Mouse (Mus musculus) cerebellum, postnatal 25 days (tissue): ENCODE measurements around the gene Fam71f2.

Experiments used
- DNase-seq, 2 experiments: peaks; one replicate each; pipeline ENCODE4 v3.0.0; 2021; ENCODE audit warnings: mixed read lengths in 2 of 2

The Fam71f2 gene

DNA sequence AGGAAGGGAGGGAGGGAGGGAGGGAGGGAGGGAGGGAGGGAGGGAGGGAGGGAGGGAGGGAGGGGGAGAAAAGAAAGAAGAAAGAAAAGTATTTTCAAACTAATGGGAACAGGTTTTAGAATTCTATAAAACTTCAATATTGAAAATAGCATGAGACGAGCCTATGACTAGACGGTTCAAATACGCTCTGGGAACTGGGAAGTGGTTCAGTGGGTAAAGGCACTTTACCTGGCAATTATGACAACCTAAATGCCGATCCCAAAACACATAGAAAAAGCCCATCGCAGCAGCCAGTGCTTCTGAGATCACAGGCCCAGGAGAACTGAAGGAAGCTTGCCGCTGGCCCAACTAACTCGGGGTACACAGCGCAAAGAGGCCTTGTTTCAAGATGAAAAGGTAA lies at the start of gene Fam71f2:
Fam71f2 (plus strand) TSS at position 301 of the 400 bp plus-strand sequence.
- no peak for DNase-seq

DNA sequence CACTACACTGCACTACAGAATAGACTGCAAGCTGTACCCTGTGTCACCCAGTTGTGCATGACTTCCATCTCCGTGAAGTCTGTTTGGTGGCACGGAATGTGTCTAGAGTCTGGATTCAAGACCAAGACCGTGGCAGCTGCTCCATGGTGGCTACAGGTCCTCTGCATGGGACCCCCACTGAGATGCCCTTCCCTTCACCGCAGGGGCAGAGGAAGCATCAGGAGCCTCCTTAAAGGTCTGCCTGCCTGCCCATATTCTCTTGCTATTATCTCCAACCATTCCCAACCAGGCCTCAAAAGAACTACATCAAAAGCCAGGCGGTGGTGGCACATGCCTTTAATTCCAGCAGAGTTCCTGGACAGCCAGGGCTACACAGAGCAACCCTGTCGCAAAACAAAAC lies 49.0 kb upstream of the Fam71f2 start:
- no peak for DNase-seq

DNA sequence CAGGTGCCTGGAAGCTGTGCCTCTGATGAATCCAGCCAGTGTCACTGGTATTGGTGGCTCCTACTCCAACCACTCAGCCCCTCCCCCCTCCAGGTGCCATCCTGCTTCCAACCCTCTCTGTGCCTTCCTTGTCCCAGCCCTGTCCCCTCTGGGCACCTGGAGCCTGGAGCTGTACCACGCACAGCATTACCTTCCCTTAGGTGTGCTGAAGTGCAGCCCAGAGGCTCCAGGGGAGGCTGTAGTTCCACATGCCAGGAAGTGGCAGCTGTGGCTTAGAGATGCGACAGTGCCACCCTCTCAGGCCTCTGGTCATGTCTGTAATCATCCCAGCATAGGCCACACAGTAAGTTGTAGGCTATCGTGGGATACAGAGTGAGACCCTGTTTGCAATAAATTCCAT lies 47.6 kb upstream of the Fam71f2 start:
- no peak for DNase-seq

DNA sequence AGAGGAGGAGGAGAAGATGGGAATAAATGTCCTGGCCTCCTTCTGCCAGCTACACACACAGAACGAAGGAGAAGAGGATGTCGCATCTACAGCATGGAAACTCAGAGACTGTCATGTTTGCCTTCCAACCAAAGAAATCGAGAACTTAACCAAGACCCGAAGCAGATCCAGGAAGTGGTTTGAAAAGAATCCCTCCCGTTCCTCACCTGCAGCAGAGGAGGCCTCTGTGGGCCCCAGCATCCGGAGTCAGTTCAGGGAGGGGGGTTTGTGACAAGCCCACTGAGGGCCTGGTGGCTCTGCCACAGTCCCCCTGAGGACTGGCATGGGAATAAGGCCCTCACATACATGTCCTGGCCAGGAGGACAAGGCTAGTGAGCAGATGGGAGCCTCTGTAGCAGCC lies 47.1 kb upstream of the Fam71f2 start:
- no peak for DNase-seq

DNA sequence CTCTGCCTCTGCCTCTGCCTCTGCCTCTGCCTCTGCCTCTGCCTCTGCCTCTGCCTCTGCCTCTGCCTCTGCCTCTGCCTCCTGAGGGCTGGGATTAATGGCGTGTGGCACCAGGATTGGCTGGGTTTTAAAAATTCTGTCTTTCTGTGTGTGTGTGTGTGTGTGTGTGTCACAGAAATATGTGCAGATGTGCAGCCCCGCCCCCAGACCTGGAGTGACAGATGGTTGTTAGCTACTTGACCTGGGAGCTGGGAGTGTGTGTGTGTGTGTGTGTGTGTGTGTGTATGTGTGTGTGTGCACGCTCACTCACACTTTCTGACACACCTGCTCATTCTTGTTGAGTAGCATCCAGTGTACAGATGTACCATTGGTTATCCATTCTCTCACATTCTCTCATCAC lies 45.7 kb upstream of the Fam71f2 start:
- DNase-seq = no peak

DNA sequence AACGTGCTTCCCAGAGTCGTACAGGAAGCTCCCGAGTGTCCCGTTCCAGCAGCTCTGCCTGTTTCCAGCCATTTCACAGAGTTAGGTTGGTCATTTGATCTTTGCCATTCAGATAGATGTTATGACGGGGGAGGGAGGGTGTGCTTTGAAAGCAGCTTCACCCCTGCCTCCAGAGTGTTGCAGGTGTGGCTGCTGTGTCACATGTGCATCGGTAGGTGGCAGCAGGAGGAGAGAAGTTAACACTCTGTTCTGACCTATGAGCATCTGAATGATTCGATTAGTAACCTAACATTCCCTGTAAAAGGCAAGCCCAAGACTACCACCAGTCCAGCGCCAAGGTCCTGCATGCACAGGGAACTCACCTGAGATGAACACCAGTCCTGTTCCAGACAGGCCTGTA lies 45.1 kb upstream of the Fam71f2 start:
- peak in 1 of 2 experiments; percentile 18 for DNase-seq

DNA sequence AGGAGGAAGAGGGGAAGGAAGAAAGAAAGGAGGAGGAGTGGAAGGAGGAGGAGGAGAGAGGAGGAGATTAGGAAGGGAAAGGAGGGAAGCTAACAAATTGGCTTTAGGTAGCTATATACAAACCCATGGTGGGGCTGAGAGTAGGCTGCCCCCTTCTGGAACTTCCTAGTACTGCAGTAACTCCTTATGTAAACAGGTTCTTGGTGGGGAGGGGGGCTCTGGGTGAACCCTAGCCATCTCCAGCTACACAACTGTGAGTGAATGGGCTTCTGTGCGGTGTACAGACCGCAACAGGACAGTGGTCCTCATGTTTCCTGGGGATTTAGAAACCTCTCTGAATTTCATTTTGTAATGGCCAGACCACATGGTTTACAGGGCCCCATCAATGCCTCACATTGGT lies 38.6 kb upstream of the Fam71f2 start:
- peak; percentile 10 to 55 for DNase-seq

DNA sequence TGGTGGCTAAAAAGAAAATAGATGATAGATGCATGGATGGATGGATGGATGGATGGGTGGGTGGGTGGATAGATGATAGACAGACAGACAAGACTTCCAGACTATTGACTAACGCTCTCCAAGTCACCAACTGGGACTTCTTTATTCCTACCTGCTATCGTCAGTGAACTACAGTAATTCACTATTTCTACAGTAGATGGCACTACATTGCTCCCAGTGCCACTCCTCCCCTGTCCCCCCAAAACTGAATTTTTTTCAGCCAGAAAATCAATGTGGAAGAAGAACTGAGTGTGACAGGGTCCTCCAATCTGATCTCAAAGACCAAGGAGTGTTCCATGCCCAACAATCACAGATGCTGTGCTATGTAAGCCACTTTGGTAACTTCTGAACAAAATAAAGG lies 37.7 kb upstream of the Fam71f2 start:
- no peak for DNase-seq

DNA sequence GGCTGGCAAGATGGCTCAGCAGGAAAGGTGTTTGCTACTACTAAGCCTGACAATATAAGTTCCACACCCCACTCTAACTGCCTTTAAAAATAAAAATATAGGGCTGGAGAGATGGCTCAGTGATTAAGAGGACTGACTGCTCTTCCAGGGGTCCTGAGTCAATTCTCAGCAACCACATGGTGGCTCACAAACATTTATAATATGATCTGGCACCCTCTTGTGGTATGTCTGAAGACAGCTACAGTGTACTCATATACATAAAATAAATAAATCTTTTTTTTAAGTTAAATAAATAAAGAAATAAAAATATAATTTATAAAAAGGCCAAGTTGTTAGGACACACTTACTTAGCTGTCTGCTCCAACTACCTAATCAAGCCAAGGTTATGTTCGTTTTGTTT lies 37.1 kb upstream of the Fam71f2 start:
- DNase-seq = no peak

DNA sequence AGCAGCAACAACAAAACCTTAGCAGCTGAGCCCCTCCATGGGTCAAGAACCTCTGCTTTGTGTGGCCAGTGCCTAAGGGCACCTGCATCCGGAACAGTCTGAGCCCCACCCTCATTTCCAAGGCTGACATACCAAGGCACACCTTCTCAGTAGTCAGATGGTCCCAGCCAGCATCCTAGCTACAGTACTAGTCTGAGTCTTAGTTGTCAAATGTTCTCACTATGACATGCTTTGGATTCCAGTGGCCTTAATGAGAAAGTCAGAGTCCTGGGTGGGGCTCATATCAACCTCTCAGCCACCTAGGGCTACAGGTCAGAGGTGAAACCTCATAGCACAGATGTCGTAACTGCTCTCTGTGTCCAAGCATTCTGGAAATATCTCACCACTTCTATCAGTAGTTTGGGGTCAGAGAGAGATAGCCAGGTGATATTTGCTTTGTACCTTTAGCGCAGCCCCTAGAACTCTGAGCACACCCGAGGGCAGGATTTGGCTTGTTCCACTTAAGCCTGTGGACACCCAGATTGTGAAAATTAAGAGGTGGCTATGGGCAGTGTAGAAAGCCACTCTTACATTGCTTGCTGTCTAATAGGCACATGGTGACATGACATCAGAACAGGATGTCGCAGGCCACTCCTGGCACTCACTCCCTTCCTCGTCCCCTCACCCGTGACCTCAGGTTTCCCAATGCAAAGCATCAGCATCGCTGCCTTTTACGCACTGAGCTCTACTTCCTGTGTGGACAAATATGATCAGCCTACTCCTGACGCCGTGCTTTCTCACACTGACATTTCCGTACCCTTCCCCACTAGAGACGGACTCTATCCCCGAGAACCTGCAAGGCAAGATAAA lies 33.9 kb upstream of the Fam71f2 start:
- no peak for DNase-seq

DNA sequence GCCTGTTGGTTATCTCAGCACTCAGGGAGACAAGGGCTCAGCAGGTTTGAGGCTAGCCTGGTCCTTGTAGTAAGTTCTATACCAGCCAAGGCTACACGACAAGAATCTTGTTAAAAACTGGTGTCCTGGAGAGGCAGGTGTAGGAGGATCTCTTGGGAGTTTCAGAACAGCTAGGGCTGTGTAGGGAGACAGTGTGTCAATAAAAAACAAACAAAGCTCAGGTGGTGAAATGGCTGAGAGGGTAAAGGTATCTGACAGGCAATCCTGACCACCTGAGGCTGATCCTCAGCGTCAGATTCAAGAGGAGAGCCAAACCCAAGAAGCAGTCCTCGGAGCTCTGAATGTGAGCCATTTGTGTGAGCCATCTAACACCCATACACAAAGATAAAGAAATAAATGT lies 33.2 kb upstream of the Fam71f2 start:
- no peak for DNase-seq

DNA sequence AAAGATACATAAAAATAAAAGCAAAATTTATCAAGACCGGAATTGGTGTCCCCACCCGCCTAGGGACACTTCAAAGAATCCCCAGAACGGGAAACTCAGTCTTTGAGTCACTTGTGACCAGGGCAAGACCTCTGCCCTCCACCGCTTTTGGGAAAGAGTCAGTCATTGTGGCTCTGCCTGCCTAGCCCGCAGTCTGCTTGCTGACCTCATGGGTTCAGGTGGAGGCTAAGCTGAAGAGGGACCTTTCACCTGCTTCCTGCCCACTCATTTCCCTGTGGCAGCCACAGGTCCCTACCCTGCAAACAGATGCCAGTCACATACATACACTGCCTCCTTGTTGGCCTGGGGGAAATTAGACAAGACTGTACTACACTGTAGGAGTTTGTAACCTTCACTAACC lies 32.8 kb upstream of the Fam71f2 start:
- DNase-seq = no peak

DNA sequence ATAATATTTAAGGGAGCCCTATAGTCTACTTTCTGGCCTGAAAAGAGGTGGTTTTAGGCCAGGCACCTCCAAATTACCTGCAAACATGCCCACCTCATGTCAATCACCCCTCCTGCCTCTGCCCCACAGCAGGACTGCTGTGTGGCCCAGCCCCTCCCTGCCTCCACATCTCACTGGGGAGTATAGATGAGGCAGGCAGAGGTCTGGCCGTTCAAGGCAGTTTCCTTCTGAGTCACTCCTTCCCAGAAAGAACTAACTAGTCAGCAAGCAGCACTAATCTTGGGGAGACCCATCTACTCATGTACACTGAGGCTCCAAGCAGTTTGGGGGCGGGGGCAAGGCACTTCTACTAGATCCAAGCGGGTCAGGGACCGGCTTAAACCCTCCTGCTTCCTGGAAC lies 32.3 kb upstream of the Fam71f2 start:
- no peak for DNase-seq

DNA sequence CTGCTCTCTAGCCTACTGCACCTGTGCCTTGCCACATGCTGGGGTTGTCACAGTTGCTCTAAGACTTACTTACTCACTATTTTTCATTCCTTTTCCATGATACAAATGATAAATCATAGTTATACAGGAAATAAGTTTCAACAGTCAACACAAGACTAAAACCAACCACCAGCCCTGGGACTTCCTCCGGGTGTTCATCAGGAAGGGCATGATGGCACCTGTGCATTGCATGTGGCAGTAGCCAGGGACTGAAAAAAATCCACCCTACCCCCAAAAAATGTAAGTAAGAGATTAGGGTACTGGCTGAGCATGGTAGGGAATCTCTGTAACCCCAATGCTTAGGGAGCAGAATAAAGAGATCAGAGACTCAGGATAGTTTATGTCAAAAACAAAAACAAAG lies 20.0 kb upstream of the Fam71f2 start:
- DNase-seq = no peak

DNA sequence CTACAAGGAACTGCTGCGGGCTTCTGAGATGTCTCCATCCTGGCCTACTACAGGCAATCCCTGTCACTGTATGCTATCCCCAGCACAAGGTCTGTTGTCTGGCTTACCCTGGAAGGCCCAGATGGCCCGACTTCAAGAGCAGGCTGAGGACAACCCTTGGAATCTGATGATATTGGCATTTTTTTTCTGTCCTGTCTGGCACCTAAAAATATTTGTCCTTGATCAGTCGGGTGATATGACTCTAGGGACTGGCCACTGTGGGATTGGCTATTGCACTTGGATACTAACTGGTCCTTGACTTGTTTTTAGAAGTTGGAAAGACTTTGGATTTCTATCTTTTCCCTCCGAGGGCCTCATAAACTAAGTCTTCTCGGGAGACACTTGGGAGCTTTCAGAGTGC lies 17.6 kb upstream of the Fam71f2 start:
- DNase-seq = no peak

DNA sequence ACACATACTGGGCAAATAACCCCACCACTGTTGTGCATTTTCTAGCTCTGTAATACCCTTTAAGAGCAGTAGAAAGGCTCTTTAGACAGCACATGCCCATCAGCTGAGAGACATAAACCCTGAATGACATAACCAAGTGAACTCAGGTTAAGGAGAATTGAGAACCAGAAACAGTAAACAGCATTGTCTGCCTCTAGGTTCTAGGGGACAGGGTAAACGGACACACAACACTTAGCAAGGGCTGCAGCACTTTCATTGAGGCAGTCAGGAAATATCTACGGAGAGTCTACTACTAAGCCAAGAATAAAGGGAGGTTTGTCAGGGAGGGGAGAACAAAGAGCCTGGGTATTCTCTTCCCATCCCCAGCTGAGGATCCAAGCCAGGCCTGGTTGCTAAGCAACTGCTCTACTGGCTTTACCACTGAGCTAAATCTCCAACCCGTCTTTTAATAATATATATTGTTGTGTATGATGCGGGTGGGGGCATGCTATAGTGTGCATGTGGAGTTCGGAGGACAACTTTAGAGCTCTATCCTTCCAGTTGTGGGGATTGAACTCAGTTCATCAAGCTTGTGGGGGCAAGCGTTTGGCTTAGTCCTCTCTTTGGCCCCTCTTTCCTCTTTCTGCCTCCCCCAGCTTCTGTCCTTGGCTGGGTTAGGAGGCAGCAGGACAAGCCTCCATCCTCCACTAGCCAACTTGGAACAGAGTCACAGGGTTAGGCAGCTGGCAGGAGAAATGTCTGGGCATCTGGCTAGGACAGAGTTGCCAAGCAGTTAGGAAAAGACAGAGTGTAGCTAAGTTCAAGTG lies 15.5 kb upstream of the Fam71f2 start:
- peak in 1 of 2 experiments; percentile 14 for DNase-seq

DNA sequence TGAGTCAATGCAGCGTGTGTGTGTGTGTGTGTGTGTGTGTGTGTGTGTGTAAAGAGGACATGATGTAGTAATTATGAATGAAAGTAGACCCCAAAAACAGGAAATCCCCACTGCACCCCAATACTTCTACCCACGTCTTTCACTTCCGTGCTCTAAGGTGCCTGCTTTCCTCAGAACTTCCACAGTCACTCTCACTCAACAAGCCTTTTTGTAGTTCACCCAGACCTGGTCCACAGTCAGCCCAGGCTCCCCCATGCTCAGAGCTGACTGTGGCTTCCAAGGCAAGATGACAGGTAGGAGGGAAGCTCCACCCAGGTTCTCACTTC lies 15.0 kb upstream of the Fam71f2 start:
- DNase-seq = no peak

DNA sequence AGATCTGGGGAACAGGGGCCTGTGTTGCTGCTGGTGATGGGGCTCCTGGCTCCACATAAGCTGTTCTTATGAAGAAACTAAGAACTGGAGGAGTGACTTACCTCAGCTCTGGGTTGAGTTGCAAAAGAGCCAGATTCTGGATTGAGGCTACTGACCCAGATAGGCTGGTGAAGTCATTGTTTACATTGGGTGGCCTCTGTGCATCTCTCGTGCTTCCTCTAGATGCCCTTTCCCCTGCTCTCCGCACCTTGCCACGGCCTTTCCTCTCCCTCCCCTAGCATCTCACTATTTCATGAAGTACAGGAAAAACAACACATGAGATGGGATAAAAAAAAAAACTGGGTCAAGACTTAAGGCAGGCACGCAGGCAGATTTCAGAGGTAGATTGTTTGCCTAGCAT lies 12.5 kb upstream of the Fam71f2 start:
- no peak for DNase-seq

DNA sequence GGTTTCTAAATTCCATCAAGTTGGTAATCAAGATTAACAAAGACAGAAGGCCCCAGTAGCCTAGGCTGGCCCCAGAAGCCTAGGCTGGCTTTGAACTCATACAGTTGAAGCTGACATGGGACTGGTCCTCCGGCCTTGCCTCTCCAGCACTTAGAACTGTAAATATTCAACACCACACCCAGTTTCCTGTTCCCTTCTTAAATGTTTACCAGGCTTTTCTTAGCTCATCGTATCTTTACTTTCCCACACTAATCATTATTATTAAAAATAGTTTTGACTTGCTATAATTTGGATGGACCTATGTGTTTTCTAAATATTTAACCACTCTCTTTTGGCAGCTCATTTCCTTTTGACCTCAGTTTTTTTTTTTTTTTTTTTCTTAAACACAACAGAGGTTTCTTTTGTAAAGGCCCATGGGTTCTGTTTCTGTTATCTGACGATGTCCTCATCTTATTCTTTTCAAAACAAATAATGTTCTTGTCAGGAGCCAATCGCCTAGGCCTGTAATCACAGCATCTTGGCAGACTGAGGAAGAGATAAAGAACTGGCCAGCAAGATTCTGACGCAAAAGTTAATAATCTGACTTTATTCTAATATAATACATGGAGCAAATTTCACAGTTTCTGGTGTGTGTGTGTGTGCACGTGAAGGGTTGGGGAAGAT lies 10.3 kb upstream of the Fam71f2 start:
- no peak for DNase-seq

DNA sequence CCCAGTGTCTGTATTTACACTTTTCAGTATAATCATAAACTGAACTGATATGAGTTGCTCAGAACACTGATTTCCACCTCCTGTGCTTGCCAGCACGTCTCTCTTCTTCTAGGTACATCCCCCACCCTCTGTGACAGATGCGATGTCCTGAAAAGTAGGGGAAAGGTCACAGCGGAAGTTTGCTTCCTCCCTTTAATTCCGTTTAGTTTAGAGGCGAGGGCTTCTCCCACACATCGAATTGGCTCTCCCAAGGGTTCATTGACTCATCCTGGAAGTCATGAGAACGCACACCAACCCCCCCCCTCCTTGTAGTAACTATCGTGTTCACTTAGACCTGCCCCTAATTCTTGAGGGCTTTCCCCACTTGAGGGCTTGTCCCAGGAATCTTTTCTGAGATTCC lies 8.4 kb upstream of the Fam71f2 start:
- DNase-seq = no peak

DNA sequence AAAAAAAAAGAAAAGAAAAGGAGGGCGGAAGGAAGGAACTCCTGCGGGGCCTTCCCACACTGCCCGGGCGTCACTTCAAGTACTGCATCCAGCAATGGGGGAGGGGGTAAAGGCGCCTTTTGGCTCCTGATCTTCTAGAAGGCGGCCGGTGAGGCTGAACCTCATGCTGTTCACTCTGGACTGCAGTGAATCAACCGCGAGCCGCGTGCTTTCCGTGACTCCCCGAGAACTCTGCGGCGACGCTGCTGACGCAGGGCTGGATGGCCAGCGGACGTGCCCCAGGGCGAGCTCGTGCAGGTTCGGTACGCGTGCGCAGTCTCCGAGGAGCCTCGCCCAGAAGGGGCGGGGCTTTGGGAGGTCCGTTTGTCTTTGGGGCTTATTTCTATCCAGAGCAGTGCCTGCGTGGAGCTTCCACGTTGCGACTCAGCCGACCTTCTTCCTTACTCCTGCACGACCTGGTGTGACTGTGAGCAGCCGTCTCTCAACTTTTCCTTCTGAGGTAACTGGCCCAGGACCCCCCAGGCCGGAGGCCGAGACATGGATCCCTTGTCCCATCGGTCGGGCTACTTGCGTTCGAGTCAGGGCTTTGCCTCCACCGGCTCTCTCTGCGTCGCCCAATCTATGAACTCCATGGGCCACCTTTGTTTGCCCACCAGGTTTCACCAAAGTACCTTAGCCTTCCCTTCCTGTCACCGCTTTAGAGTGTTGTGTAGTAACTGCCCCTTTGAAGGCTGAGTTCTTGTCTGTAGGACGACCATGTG lies 6.9 kb upstream of the Fam71f2 start, which contains the start of gene Hilpda:
Hilpda (plus strand) TSS at position 177 of the 761 bp plus-strand sequence.
- peak; percentile 89 to 93 for DNase-seq

DNA sequence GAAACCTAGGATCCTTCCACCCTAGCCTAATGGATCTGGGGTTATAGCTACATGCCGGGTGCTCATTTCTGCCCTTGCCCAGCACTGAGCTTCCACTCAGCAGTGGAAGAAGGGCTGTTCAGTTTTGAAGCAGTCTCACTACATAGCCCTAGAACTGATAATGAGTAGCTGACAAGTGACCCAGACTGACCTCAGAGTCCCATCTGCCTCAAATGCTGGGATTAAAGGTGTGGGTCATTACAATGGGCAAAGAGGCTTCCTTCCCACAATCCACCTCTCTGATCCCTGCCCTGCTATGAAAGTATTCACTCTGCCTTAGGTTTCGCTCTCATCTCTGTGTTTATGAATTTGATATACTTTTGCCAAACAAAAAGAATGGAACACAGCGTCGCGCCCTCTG lies 2.6 kb upstream of the Fam71f2 start:
- no peak for DNase-seq
